Mouse (Mus musculus) erythroblast, adult 5-6 weeks (primary cell): ENCODE data around the gene Sar1b. TPM values are rescaled to one million over a fixed set of nuclear protein-coding genes. Genes with fewer than 3 reads are reported as not detected.
A peak's percentile ranks its signal among the peaks of the same experiment; 100 is the strongest.
"Not testable (repeated sequence)": the region's sequence is repeated elsewhere in the genome, so short reads cannot be mapped to it uniquely, and the experiment has no call there.

ENCODE experiments used
- ATAC-seq: replicated peaks from 2 replicates; pipeline ENCODE4 v1.8.0; 2016; ENCODE audit warnings: moderate number of reproducible peaks, mild to moderate bottlenecking, moderate TSS enrichment, inconsistent platforms; ENCODE audit not compliant: poor library complexity, low FRiP score, severe bottlenecking
- total RNA-seq, 2 experiments: library from RNA; stranded (forward) in 1 of 2; stranded (reverse) in 1 of 2; fragments of 150-400 nt in 1 of 2; fragments of 200-764, 138-1000 nt in 1 of 2; gene quantifications; 2 replicates each; pipeline versions ENCODE4 v1.2.3 to v1.2.4; 2015 to 2017; ENCODE audit warnings: low replicate concordance in 2 of 2

Sar1b gene
- total RNA-seq, 2 experiments from 2014 or later = 21.3 to 58.4 TPM

GRCm38 (mm10) chr11:51768296-51768695, 4.8 kb downstream of the Sar1b start:
- no peak for ATAC-seq

GRCm38 (mm10) chr11:51775507-51775906, 12.0 kb downstream of the Sar1b start:
- no peak for ATAC-seq

- ATAC-seq = no peak
These were observed 14.0 kb downstream of the Sar1b start for GRCm38 (mm10) chr11:51777478-51777877.

GRCm38 (mm10) chr11:51780773-51781267, 17.3 kb downstream of the Sar1b start:
- no peak for ATAC-seq

GRCm38 (mm10) chr11:51782721-51783120, 19.2 kb downstream of the Sar1b start:
- ATAC-seq = no peak

- peak; percentile 74 for ATAC-seq
These were observed 22.4 kb downstream of the Sar1b start for GRCm38 (mm10) chr11:51785926-51786325.

GRCm38 (mm10) chr11:51789735-51790134, 26.2 kb downstream of the Sar1b start:
- not testable (repeated sequence) for ATAC-seq

GRCm38 (mm10) chr11:51790662-51791061, 27.2 kb downstream of the Sar1b start:
- no peak for ATAC-seq

- no peak for ATAC-seq
These were observed 32.8 kb downstream of the Sar1b start for GRCm38 (mm10) chr11:51796272-51796671.

GRCm38 (mm10) chr11:51800634-51801325, 37.3 kb downstream of the Sar1b start:
- ATAC-seq = no peak

GRCm38 (mm10) chr11:51805221-51805981, 41.9 kb downstream of the Sar1b start:
- ATAC-seq = peak; percentile 83

- no peak for ATAC-seq
These were observed 43.8 kb downstream of the Sar1b start for GRCm38 (mm10) chr11:51807108-51807879.

GRCm38 (mm10) chr11:51809632-51810224, 46.2 kb downstream of the Sar1b start:
- ATAC-seq = no peak

- no peak for ATAC-seq
These were observed 47.7 kb downstream of the Sar1b start for GRCm38 (mm10) chr11:51811230-51811629.

- ATAC-seq = no peak
These were observed 48.6 kb downstream of the Sar1b start for GRCm38 (mm10) chr11:51812022-51812546.

- peak; percentile 54 for ATAC-seq
These were observed 54.3 kb downstream of the Sar1b start for GRCm38 (mm10) chr11:51817756-51818155.

GRCm38 (mm10) chr11:51818837-51819236, 55.4 kb downstream of the Sar1b start:
- no peak for ATAC-seq

- peak; percentile 42; the same call in 1 of the 2 replicates for ATAC-seq
These were observed 56.5 kb downstream of the Sar1b start for GRCm38 (mm10) chr11:51819964-51820363.

- peak; percentile 64 for ATAC-seq
These were observed 57.4 kb downstream of the Sar1b start for GRCm38 (mm10) chr11:51820861-51821260.

GRCm38 (mm10) chr11:51822736-51823135, 59.2 kb downstream of the Sar1b start:
- ATAC-seq = peak; percentile 41
